In genomic region chr10:93062395-93062794, GRCm38 (mm10) we compare ENCODE assay signal across 13 mouse cellular contexts. TPM values are rescaled to one million over a fixed set of nuclear protein-coding genes. Genes with fewer than 3 reads are reported as not detected.
"Had no signal": no experiment of that assay in that cellular context is flagged by ENCODE, and none has a peak within 500 bp of the region (broad histone marks: within the 10 kb centered on the region; RNA-seq: fewer than 3 reads in every experiment).

No protein-coding gene starts in this region.

- H3K9me3 ChIP-seq: liver, embryonic 13.5 days had no signal

- H3K36me3 ChIP-seq: liver, embryonic 13.5 days had no signal

- H3K9ac ChIP-seq: liver, embryonic 13.5 days had no signal

- H3K4me3 ChIP-seq: left cerebral cortex, adult 2 months; liver, embryonic 13.5 days had no signal

- ATAC-seq: intestine, postnatal 0 days had no signal

- H3K27ac ChIP-seq: kidney, postnatal 0 days; left cerebral cortex, adult 2 months; liver, embryonic 13.5 days had no signal

- H3K27me3 ChIP-seq: liver, embryonic 13.5 days had no signal

- H3K4me2 ChIP-seq: liver, embryonic 13.5 days; midbrain, embryonic 11.5 days had no signal

- DNase-seq: layer of hippocampus, postnatal 36 days; liver, embryonic 13.5 days; lung, adult 2 months; lung, postnatal 14 days; lung, postnatal 4 days; midbrain, embryonic 14.5 days; thymus, adult 18-20 months; thymus, postnatal 36 days had no signal

RNA-seq across cellular contexts. Expression of gene Cfap54, which starts 19.0 kb away (rescaled TPM):
- polyA plus RNA-seq: intestine, postnatal 0 days; liver, embryonic 16.5 days had no signal
